In genomic region chr4:136289918-136290780, GRCm38 (mm10) we compare ENCODE assay signal across 12 mouse cellular contexts. TPM values are rescaled to one million over a fixed set of nuclear protein-coding genes. Genes with fewer than 3 reads are reported as not detected.
DNase-seq lines count a peak whose midpoint lies in the region; ATAC-seq and TF ChIP-seq lines count a peak whose summit lies in the region.
"Had no signal": no experiment of that assay in that cellular context is flagged by ENCODE, and none has a peak within 500 bp of the region (broad histone marks: within the 10 kb centered on the region; RNA-seq: fewer than 3 reads in every experiment).

No protein-coding gene starts in this region.

- peak overlapping the region; percentile 11; the same call in 1 of the 2 replicates for H3K4me3 ChIP-seq in G1E (ENCODE audit: low read depth, low read length)
- H3K4me3 ChIP-seq in hindbrain, embryonic 14.5 days (replicated peaks; ENCODE audit: low read length), result no peak overlapping the region; the same call in 1 of the 2 replicates
- H3K4me3 ChIP-seq in midbrain, embryonic 15.5 days, result no peak overlapping the region
- H3K4me3 ChIP-seq in gastrocnemius, adult 2 months, result no peak overlapping the region
- H3K4me3 ChIP-seq in thymus, adult 2 months (ENCODE audit: control insufficient read depth, insufficient read depth, low read length), result no peak overlapping the region
- H3K4me3 ChIP-seq: kidney, embryonic 15.5 days had no signal

- no peak overlapping the region for H3K9ac ChIP-seq in hindbrain, embryonic 14.5 days
- H3K9ac ChIP-seq in midbrain, embryonic 15.5 days, result no peak overlapping the region; the same call in 1 of the 2 replicates
- H3K9ac ChIP-seq: kidney, embryonic 15.5 days; liver, embryonic 14.5 days had no signal

- H3K36me3 ChIP-seq in G1E (replicated peaks), result peaks cover 73% of the 10 kb centered on the region
- H3K36me3 ChIP-seq in hindbrain, embryonic 14.5 days (replicated peaks; ENCODE audit: control insufficient read depth, insufficient read depth), result peaks cover 78% of the 10 kb centered on the region
- H3K36me3 ChIP-seq in midbrain, embryonic 15.5 days (replicated peaks), result peaks cover 26% of the 10 kb centered on the region; the same call in 1 of the 2 replicates
- peaks cover 41% of the 10 kb centered on the region for H3K36me3 ChIP-seq in thymus, adult 2 months (ENCODE audit: control insufficient read depth, insufficient read depth, low read length)

- no peaks in the 10 kb centered on the region; the same call in 1 of the 2 replicates for H3K27me3 ChIP-seq in G1E (ENCODE audit: insufficient read depth, low read length)
- peaks cover 18% of the 10 kb centered on the region for H3K27me3 ChIP-seq in hindbrain, embryonic 14.5 days (ENCODE audit: control insufficient read depth, insufficient read depth, low read length)
- peaks cover 10% of the 10 kb centered on the region; the same call in 1 of the 2 replicates for H3K27me3 ChIP-seq in midbrain, embryonic 15.5 days (replicated peaks)
- no peaks in the 10 kb centered on the region for H3K27me3 ChIP-seq in thymus, adult 2 months (ENCODE audit: control insufficient read depth, insufficient read depth, low read length)
- H3K27me3 ChIP-seq: kidney, embryonic 15.5 days had no signal

- peaks cover 17% of the 10 kb centered on the region for H3K9me3 ChIP-seq in G1E (replicated peaks)
- no peaks in the 10 kb centered on the region for H3K9me3 ChIP-seq in hindbrain, embryonic 14.5 days (ENCODE audit: control insufficient read depth, low read length)
- no peaks in the 10 kb centered on the region for H3K9me3 ChIP-seq in midbrain, embryonic 15.5 days
- H3K9me3 ChIP-seq: kidney, embryonic 15.5 days had no signal

- intact Hi-C loops in gastrocnemius, adult 2 months (cut with DNase I), result no loop called here

- no peak overlapping the region for H3K27ac ChIP-seq in hindbrain, embryonic 14.5 days
- H3K27ac ChIP-seq in midbrain, embryonic 15.5 days, result no peak overlapping the region
- no peak overlapping the region for H3K27ac ChIP-seq in gastrocnemius, adult 2 months
- H3K27ac ChIP-seq in thymus, adult 2 months (ENCODE audit: control insufficient read depth, insufficient read depth, low read length), result no peak overlapping the region
- H3K27ac ChIP-seq: kidney, embryonic 15.5 days; liver, embryonic 14.5 days had no signal

- no peak for TF ChIP-seq POLR2A in thymus, adult 2 months (IDR thresholded peaks at IDR 0.05; ENCODE audit: control insufficient read depth, extremely low read depth, insufficient read depth, low read length, poor library complexity)

- peaks cover 13% of the 10 kb centered on the region for H3K4me1 ChIP-seq in G1E (ENCODE audit: insufficient read depth, low read depth, low read length)
- peaks cover 20% of the 10 kb centered on the region for H3K4me1 ChIP-seq in hindbrain, embryonic 14.5 days (replicated peaks; ENCODE audit: control insufficient read depth, insufficient read depth, low read length)
- peaks cover 29% of the 10 kb centered on the region for H3K4me1 ChIP-seq in midbrain, embryonic 15.5 days
- peaks cover 3% of the 10 kb centered on the region; the same call in 1 of the 2 replicates for H3K4me1 ChIP-seq in thymus, adult 2 months (replicated peaks; ENCODE audit: control insufficient read depth, insufficient read depth, low read length)

- no peak for DNase-seq in G1E (ENCODE audit: low spot score)
- peak; percentile 39 for DNase-seq in embryo, embryonic 11 days
- no peak for DNase-seq in hindbrain, embryonic 14.5 days (ENCODE audit: low spot score)
- no peak for DNase-seq in gastrocnemius, adult 2 months
- DNase-seq in thymus, adult 2 months, result no peak
- no peak for DNase-seq in cerebellum, postnatal 4 days (ENCODE audit: low spot score in 2 of 2)
- no peak for DNase-seq in liver
- DNase-seq: heart, postnatal 36 days had no signal

- no peak for TF ChIP-seq CTCF in G1E (IDR thresholded peaks at IDR 0.05; ENCODE audit: low read depth, low read length)
- TF ChIP-seq CTCF in gastrocnemius, adult 2 months (IDR thresholded peaks at IDR 0.05), result no peak
- TF ChIP-seq CTCF in thymus, adult 2 months (IDR thresholded peaks at IDR 0.05; ENCODE audit: borderline replicate concordance, control insufficient read depth, extremely low read depth, insufficient read depth, low read length, poor library complexity), result no peak

- peak overlapping the region; percentile 8; the same call in 1 of the 2 replicates for H3K4me2 ChIP-seq in hindbrain, embryonic 14.5 days (replicated peaks)
- H3K4me2 ChIP-seq in midbrain, embryonic 15.5 days, result 0 out of 2 replicates have a peak overlapping the region, but pooled peaks have one; percentile 1
- H3K4me2 ChIP-seq: kidney, embryonic 15.5 days had no signal

- WGBS in hindbrain, embryonic 14.5 days, result 26% methylated on average over 66 of the region's 66 CpGs
- 31% methylated on average over 66 of the region's 66 CpGs for WGBS in midbrain, embryonic 15.5 days
- 97% methylated on average over 66 of the region's 66 CpGs for WGBS in thymus, adult 2 months

- no peak for ATAC-seq in G1E (ENCODE audit: extremely low read depth, insufficient number of reproducible peaks, low FRiP score, poor library complexity, severe bottlenecking)
- ATAC-seq in hindbrain, embryonic 14.5 days (ENCODE audit: low FRiP score), result no peak
- no peak for ATAC-seq in midbrain, embryonic 15.5 days (replicated peaks)

RNA-seq across cellular contexts. Expression of gene Zfp46, which starts 5.7 kb away (rescaled TPM):
- total RNA-seq in G1E (2014; fragmentation: Nextera tagmentation) (17.7 and 19.9 TPM in 2 replicates), G1E (2017) (13.2 and 13.9 TPM in 2 replicates)
- 6.1 and 6.7 TPM in 2 replicates for polyA plus RNA-seq in G1E (2012)
- 39.8 and 48.8 TPM in 2 replicates for polyA plus RNA-seq in hindbrain, embryonic 14.5 days (2014; fragmentation: Nextera tagmentation; extraction: Ambion mirVana)
- polyA plus RNA-seq in midbrain, embryonic 15.5 days (2015; fragmentation: Nextera tagmentation; extraction: Ambion mirVana), result 42.8 and 43.2 TPM in 2 replicates
- total RNA-seq in gastrocnemius, adult 2 months (2021), result 10 to 100 TPM; 21.0 to 36.7 TPM
- polyA plus RNA-seq in thymus, adult 2 months (2012; rRNA removed), result 15.6 and 18.7 TPM in 2 replicates

RNA-seq across cellular contexts. Expression of gene Hnrnpr, which starts 20.6 kb away (rescaled TPM):
- total RNA-seq in G1E (2014; fragmentation: Nextera tagmentation) (100 and 126 TPM in 2 replicates), G1E (2017) (161 and 187 TPM in 2 replicates)
- polyA plus RNA-seq in G1E (2012), result 66.7 and 77.7 TPM in 2 replicates
- polyA plus RNA-seq in hindbrain, embryonic 14.5 days (2014; fragmentation: Nextera tagmentation; extraction: Ambion mirVana), result 155 and 177 TPM in 2 replicates
- polyA plus RNA-seq in midbrain, embryonic 15.5 days (2015; fragmentation: Nextera tagmentation; extraction: Ambion mirVana), result 226 and 237 TPM in 2 replicates
- total RNA-seq in gastrocnemius, adult 2 months (2021), result 10 to 100 TPM; 20.9 to 27.0 TPM
- polyA plus RNA-seq in thymus, adult 2 months (2012; rRNA removed), result 21.0 and 21.5 TPM in 2 replicates

RNA-seq across cellular contexts. Expression of gene Tcea3, which starts 42.6 kb away (rescaled TPM):
- total RNA-seq in G1E (2014; fragmentation: Nextera tagmentation), result not detected in 2 replicates
- 0.55 and 0.70 TPM in 2 replicates for total RNA-seq in G1E (2017)
- polyA plus RNA-seq in G1E (2012), result not detected in 2 replicates
- 1.2 and 2.0 TPM in 2 replicates for polyA plus RNA-seq in hindbrain, embryonic 14.5 days (2014; fragmentation: Nextera tagmentation; extraction: Ambion mirVana)
- 1.4 and 1.8 TPM in 2 replicates for polyA plus RNA-seq in midbrain, embryonic 15.5 days (2015; fragmentation: Nextera tagmentation; extraction: Ambion mirVana)
- 100 to 1,000 TPM; 344 to 373 TPM for total RNA-seq in gastrocnemius, adult 2 months (2021)
- polyA plus RNA-seq in thymus, adult 2 months (2012; rRNA removed), result 0.66 and 1.8 TPM in 2 replicates
- total RNA-seq: MEL had no signal
